Mouse (Mus musculus): Measurements from ENCODE around the gene Nphp4. TPM values are rescaled to one million over a fixed set of nuclear protein-coding genes. Genes with fewer than 3 reads are reported as not detected.

Nphp4 gene
- polyA plus RNA-seq, 2 experiments = 2.2 to 4.6 TPM

GRCm38 (mm10) chr4:152440882-152441281, 35.6 kb upstream of the Nphp4 start:
- 60% methylated on average over 9 of the region's 9 CpGs for WGBS

DNA sequence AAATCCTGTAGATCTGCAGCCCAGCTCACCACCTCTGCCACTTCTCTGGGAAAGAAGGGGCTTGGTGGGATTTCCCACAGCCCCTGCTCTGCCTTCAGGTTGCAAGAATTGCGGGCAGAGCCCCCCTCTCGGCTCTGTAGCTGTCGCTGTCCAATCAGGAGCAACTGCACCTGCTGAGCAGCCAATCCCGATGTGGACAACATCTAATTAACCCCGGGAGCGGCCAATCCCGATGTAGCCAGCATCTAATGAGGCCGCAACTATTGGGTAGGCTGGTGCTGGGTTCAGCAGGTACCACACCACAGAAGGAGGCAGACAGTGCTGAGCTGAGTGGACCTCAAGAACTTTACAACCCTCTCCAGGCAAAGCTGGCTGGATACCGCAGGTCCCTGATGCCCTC, 35.0 kb upstream of the Nphp4 start:
- H3K36me3 ChIP-seq (ENCODE audit: control insufficient read depth, insufficient read depth, low read length) = no peaks in the 10 kb centered on the region
- H3K4me3 ChIP-seq (replicated peaks; ENCODE audit: low read length) = no peak overlapping the region
- DNase-seq (ENCODE audit: low spot score) (no peak), ATAC-seq (ENCODE audit: low FRiP score, low read depth) (no peak)
- H3K9ac ChIP-seq (ENCODE audit: low read depth, low read length, severe bottlenecking) = no peak overlapping the region
- no peak for TF ChIP-seq POLR2A (IDR thresholded peaks at IDR 0.05; ENCODE audit: borderline replicate concordance, extremely low read depth, insufficient read depth, insufficient read length)
- no peaks in the 10 kb centered on the region for H3K27me3 ChIP-seq (ENCODE audit: control insufficient read depth, insufficient read depth, low read length)
- H3K4me2 ChIP-seq (replicated peaks; ENCODE audit: low read depth, low read length, severe bottlenecking) = no peak overlapping the region
- WGBS = 38% methylated on average over 9 of the region's 9 CpGs
- H3K27ac ChIP-seq (replicated peaks; ENCODE audit: low read depth, low read length) = no peak overlapping the region
- H3K4me1 ChIP-seq (ENCODE audit: control insufficient read depth, insufficient read depth, low read length) = no peaks in the 10 kb centered on the region
- H3K9me3 ChIP-seq (ENCODE audit: control insufficient read depth, low read length) = no peaks in the 10 kb centered on the region

More at GRCm38 (mm10) chr4:152440882-152441281, 35.6 kb upstream of the Nphp4 start:
- Histone ChIP-seq H3K27ac (replicated peaks; ENCODE audit: low read depth, low read length) (no peak overlapping the region), H3K27me3 (ENCODE audit: control insufficient read depth, insufficient read depth, low read length) (no peaks in the 10 kb centered on the region), H3K9ac (ENCODE audit: low read depth, low read length, severe bottlenecking) (no peak overlapping the region), H3K4me1 (ENCODE audit: control insufficient read depth, insufficient read depth, low read length) (no peaks in the 10 kb centered on the region), H3K4me2 (replicated peaks; ENCODE audit: low read depth, low read length, severe bottlenecking) (no peak overlapping the region), H3K36me3 (ENCODE audit: control insufficient read depth, insufficient read depth, low read length) (no peaks in the 10 kb centered on the region), H3K4me3 (replicated peaks; ENCODE audit: low read length) (no peak overlapping the region), H3K9me3 (ENCODE audit: control insufficient read depth, low read length) (no peaks in the 10 kb centered on the region)
- ATAC-seq (ENCODE audit: low FRiP score, low read depth) = no peak
- no peak for DNase-seq (ENCODE audit: low spot score)
- TF ChIP-seq POLR2A (IDR thresholded peaks at IDR 0.05; ENCODE audit: borderline replicate concordance, extremely low read depth, insufficient read depth, insufficient read length) = no peak

GRCm38 (mm10) chr4:152446178-152446577, 30.3 kb upstream of the Nphp4 start:
- no peak for DNase-seq (ENCODE audit: low spot score)
- no peak overlapping the region for H3K4me2 ChIP-seq (replicated peaks; ENCODE audit: low read depth, low read length, severe bottlenecking)
- no peak for TF ChIP-seq POLR2A (IDR thresholded peaks at IDR 0.05; ENCODE audit: borderline replicate concordance, extremely low read depth, insufficient read depth, insufficient read length)
- no peak overlapping the region for H3K4me3 ChIP-seq (replicated peaks; ENCODE audit: low read length)
- ATAC-seq (ENCODE audit: low FRiP score, low read depth) = no peak
- 78% methylated on average over 10 of the region's 10 CpGs for WGBS
- no peaks in the 10 kb centered on the region for H3K27me3 ChIP-seq (ENCODE audit: control insufficient read depth, insufficient read depth, low read length)
- no peak overlapping the region for H3K9ac ChIP-seq (ENCODE audit: low read depth, low read length, severe bottlenecking)
- H3K27ac ChIP-seq (replicated peaks; ENCODE audit: low read depth, low read length) = no peak overlapping the region
- H3K9me3 ChIP-seq (ENCODE audit: control insufficient read depth, low read length) = no peaks in the 10 kb centered on the region
- H3K4me1 ChIP-seq (ENCODE audit: control insufficient read depth, insufficient read depth, low read length) = no peaks in the 10 kb centered on the region
- no peaks in the 10 kb centered on the region for H3K36me3 ChIP-seq (ENCODE audit: control insufficient read depth, insufficient read depth, low read length)

DNA sequence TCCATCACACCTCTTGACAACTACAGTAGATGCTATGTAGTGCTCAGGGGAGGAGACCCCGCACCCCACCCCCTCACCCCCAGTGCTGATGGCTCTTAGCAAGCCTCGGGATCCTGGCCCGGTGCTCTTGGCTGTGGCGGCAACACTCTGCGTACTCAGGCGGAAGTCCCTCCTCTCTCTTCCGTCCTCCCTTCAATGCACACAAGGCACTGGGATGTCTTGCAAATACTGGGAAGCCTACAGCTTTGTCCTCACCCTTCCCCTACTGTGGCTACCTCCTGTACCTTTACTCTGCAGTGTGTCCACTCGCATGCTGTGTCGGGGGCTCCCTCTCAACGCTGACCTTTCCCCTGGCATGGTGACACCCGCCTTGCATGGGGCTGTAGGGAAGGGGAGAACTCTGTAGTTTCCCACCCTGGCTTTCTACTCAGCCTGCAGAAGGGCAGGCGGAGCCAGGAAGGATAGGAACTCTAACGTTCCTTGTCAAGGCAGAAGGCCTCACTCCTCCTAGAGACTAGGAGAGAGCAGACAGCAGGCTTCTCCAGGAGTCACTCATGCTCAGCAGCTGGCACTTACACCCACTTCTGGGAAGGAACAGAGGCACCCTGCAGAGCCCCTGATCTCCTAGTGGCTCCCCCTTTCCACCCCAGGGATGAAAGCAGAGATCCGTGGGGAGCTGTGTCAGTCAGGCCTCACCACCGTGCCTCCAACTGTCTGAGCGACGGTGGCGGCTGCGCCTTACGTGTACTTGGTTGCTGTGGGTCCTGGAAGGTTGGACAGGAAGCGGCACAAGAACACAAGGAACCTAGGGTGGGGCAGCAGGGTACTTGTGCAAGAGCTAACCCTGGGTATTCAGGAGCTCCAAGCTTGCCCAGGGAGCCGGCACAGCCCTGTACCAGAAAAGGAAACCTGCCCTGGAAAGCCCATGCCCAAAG, 28.5 kb upstream of the Nphp4 start:
- H3K4me3 ChIP-seq (replicated peaks; ENCODE audit: low read length) = no peak overlapping the region
- ATAC-seq (ENCODE audit: low FRiP score, low read depth) (no peak), DNase-seq (ENCODE audit: low spot score) (no peak)
- no peak overlapping the region for H3K27ac ChIP-seq (replicated peaks; ENCODE audit: low read depth, low read length)
- H3K4me2 ChIP-seq (replicated peaks; ENCODE audit: low read depth, low read length, severe bottlenecking) = no peak overlapping the region
- H3K4me1 ChIP-seq (ENCODE audit: control insufficient read depth, insufficient read depth, low read length) = no peaks in the 10 kb centered on the region
- WGBS = 83% methylated on average over 22 of the region's 22 CpGs
- no peak for TF ChIP-seq POLR2A (IDR thresholded peaks at IDR 0.05; ENCODE audit: borderline replicate concordance, extremely low read depth, insufficient read depth, insufficient read length)
- no peaks in the 10 kb centered on the region for H3K9me3 ChIP-seq (ENCODE audit: control insufficient read depth, low read length)
- no peak overlapping the region for H3K9ac ChIP-seq (ENCODE audit: low read depth, low read length, severe bottlenecking)
- H3K36me3 ChIP-seq (ENCODE audit: control insufficient read depth, insufficient read depth, low read length) = no peaks in the 10 kb centered on the region
- no peaks in the 10 kb centered on the region for H3K27me3 ChIP-seq (ENCODE audit: control insufficient read depth, insufficient read depth, low read length)

DNA sequence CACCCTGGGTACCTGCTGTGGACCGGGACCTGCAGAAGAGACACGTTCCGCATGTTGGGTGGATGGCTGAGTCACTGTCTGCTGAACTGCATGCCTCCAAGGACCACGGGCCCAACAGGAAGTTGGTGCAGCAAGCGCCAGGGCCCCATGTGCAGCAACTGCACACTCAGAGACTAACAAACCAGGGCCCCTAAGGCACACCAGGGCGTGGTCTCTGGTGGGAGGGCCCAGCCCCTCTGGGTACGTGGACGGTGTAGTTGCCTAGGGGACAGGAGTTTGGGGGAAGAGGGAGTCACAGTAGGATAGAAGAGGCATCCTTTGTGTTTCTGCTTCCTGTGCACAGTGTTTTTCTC, 27.9 kb upstream of the Nphp4 start:
- Histone ChIP-seq H3K4me2 (replicated peaks; ENCODE audit: low read depth, low read length, severe bottlenecking) (no peak overlapping the region), H3K27me3 (ENCODE audit: control insufficient read depth, insufficient read depth, low read length) (no peaks in the 10 kb centered on the region), H3K4me3 (replicated peaks; ENCODE audit: low read length) (no peak overlapping the region), H3K9me3 (ENCODE audit: control insufficient read depth, low read length) (no peaks in the 10 kb centered on the region), H3K27ac (replicated peaks; ENCODE audit: low read depth, low read length) (no peak overlapping the region), H3K36me3 (ENCODE audit: control insufficient read depth, insufficient read depth, low read length) (no peaks in the 10 kb centered on the region), H3K4me1 (ENCODE audit: control insufficient read depth, insufficient read depth, low read length) (no peaks in the 10 kb centered on the region), H3K9ac (ENCODE audit: low read depth, low read length, severe bottlenecking) (no peak overlapping the region)
- no peak for ATAC-seq (ENCODE audit: low FRiP score, low read depth)
- DNase-seq (ENCODE audit: low spot score) = no peak
- TF ChIP-seq POLR2A (IDR thresholded peaks at IDR 0.05; ENCODE audit: borderline replicate concordance, extremely low read depth, insufficient read depth, insufficient read length) = no peak
- WGBS = 67% methylated on average over 8 of the region's 8 CpGs
